30 mouse cellular contexts compared by ENCODE assay signal in genomic region chr10:121915530-121915929, GRCm38 (mm10).
DNase-seq lines count a peak whose midpoint lies in the region; ATAC-seq and TF ChIP-seq lines count a peak whose summit lies in the region.
"Had no signal": no experiment of that assay in that cellular context is flagged by ENCODE, and none has a peak within 500 bp of the region (broad histone marks: within the 10 kb centered on the region; RNA-seq: fewer than 3 reads in every experiment).

No protein-coding gene starts in this region.

- ATAC-seq in neural tube, embryonic 13.5 days (ENCODE audit: low read depth): no peak
- ATAC-seq in intestine, postnatal 0 days: no peak
- no peak for ATAC-seq in limb, embryonic 15.5 days (ENCODE audit: insufficient number of reproducible peaks, low FRiP score, low TSS enrichment, low read depth)
- ATAC-seq: forebrain, embryonic 15.5 days; midbrain, embryonic 16.5 days; Patski had no signal

- 81% methylated on average over 12 of the region's 12 CpGs for WGBS in neural tube, embryonic 13.5 days
- WGBS in intestine, postnatal 0 days: 23% methylated on average over 12 of the region's 12 CpGs
- WGBS in limb, embryonic 15.5 days: 39% methylated on average over 12 of the region's 12 CpGs

- intact Hi-C loops in gastrocnemius, postnatal 36 days (cut with DNase I): no loop called here

- no peaks in the 10 kb centered on the region for H3K9me3 ChIP-seq in neural tube, embryonic 13.5 days
- no peaks in the 10 kb centered on the region for H3K9me3 ChIP-seq in intestine, postnatal 0 days (ENCODE audit: control insufficient read depth)
- no peaks in the 10 kb centered on the region for H3K9me3 ChIP-seq in limb, embryonic 15.5 days
- H3K9me3 ChIP-seq: embryonic facial prominence, embryonic 15.5 days; forebrain, embryonic 15.5 days; heart, embryonic 12.5 days; hindbrain, embryonic 10.5 days; liver, embryonic 15.5 days had no signal

- peaks cover 10% of the 10 kb centered on the region for H3K4me1 ChIP-seq in neural tube, embryonic 13.5 days (replicated peaks)
- H3K4me1 ChIP-seq in intestine, postnatal 0 days (replicated peaks; ENCODE audit: control insufficient read depth, insufficient read depth, low read length): no peaks in the 10 kb centered on the region
- peaks cover 13% of the 10 kb centered on the region for H3K4me1 ChIP-seq in limb, embryonic 15.5 days
- H3K4me1 ChIP-seq: liver, embryonic 15.5 days had no signal

- H3K27ac ChIP-seq in neural tube, embryonic 13.5 days (replicated peaks): peak overlapping the region; percentile 23; the same call in 1 of the 2 replicates
- no peak overlapping the region for H3K27ac ChIP-seq in intestine, postnatal 0 days (ENCODE audit: low read depth, low read length)
- peak overlapping the region; percentile 33; the same call in 1 of the 2 replicates for H3K27ac ChIP-seq in limb, embryonic 15.5 days
- H3K27ac ChIP-seq: embryonic facial prominence, embryonic 15.5 days; forebrain, embryonic 15.5 days; hindbrain, embryonic 10.5 days; liver, embryonic 15.5 days; macrophage had no signal

- H3K9ac ChIP-seq in neural tube, embryonic 13.5 days: no peak overlapping the region
- H3K9ac ChIP-seq in intestine, postnatal 0 days (ENCODE audit: low read depth, low read length): no peak overlapping the region
- no peak overlapping the region for H3K9ac ChIP-seq in limb, embryonic 15.5 days
- H3K9ac ChIP-seq: embryonic facial prominence, embryonic 15.5 days; forebrain, embryonic 15.5 days; heart, embryonic 12.5 days; liver, embryonic 15.5 days had no signal

- DNase-seq in neural tube, embryonic 10.5 days (ENCODE audit: extremely low spot score, low spot score): no peak
- no peak for DNase-seq in gastrocnemius, postnatal 36 days
- DNase-seq in thymus, postnatal 4 days: no peak
- DNase-seq in adrenal gland, adult 18-20 months (ENCODE audit: low spot score in 2 of 2): no peak
- DNase-seq: adrenal gland, adult 8-10 months; cerebellum, adult 18-20 months; cerebellum, postnatal 14 days; embryo, embryonic 11 days; gastrocnemius, postnatal 14 days; heart, adult 18-20 months; heart, postnatal 10 days; kidney, adult 8-10 months; kidney, postnatal 10 days; left cerebral cortex, postnatal 4 days; right cerebral cortex, postnatal 14 days; spleen, adult 18-20 months; thymus, adult 18-20 months had no signal

- no peak for TF ChIP-seq CTCF in intestine, postnatal 0 days (IDR thresholded peaks at IDR 0.05; ENCODE audit: low read depth)

- H3K36me3 ChIP-seq in neural tube, embryonic 13.5 days: 0 out of 2 replicates have a peak, but pooled peaks cover under 1% of the 10 kb centered on the region
- no peaks in the 10 kb centered on the region for H3K36me3 ChIP-seq in intestine, postnatal 0 days (ENCODE audit: control insufficient read depth, insufficient read depth)
- H3K36me3 ChIP-seq in limb, embryonic 15.5 days: no peaks in the 10 kb centered on the region
- H3K36me3 ChIP-seq: embryonic facial prominence, embryonic 15.5 days; forebrain, embryonic 15.5 days; G1E; heart, embryonic 12.5 days; liver, embryonic 15.5 days had no signal

- no peaks in the 10 kb centered on the region for H3K27me3 ChIP-seq in neural tube, embryonic 13.5 days
- no peaks in the 10 kb centered on the region for H3K27me3 ChIP-seq in intestine, postnatal 0 days (replicated peaks; ENCODE audit: control insufficient read depth, insufficient read depth, low read length)
- H3K27me3 ChIP-seq in limb, embryonic 15.5 days: no peaks in the 10 kb centered on the region
- H3K27me3 ChIP-seq: embryonic facial prominence, embryonic 15.5 days; forebrain, embryonic 15.5 days; heart, embryonic 12.5 days; liver, embryonic 15.5 days; Patski had no signal

- no peak overlapping the region for H3K4me2 ChIP-seq in neural tube, embryonic 13.5 days
- H3K4me2 ChIP-seq in intestine, postnatal 0 days (replicated peaks; ENCODE audit: low read depth): peak overlapping the region; percentile 9
- H3K4me2 ChIP-seq in limb, embryonic 15.5 days: no peak overlapping the region
- H3K4me2 ChIP-seq: embryonic facial prominence, embryonic 15.5 days; forebrain, embryonic 15.5 days; heart, embryonic 12.5 days; liver, embryonic 15.5 days had no signal

- H3K4me3 ChIP-seq in neural tube, embryonic 13.5 days: no peak overlapping the region
- no peak overlapping the region for H3K4me3 ChIP-seq in intestine, postnatal 0 days (ENCODE audit: low read depth, low read length)
- H3K4me3 ChIP-seq in limb, embryonic 15.5 days: no peak overlapping the region
- H3K4me3 ChIP-seq: embryonic facial prominence, embryonic 15.5 days; forebrain, embryonic 15.5 days; heart, embryonic 12.5 days; hindbrain, embryonic 10.5 days; liver, embryonic 15.5 days; myocyte had no signal
